Mouse (Mus musculus): ENCODE measurements at regions not wholly inside any gene's neighbourhood (a gene's known extent, or its start where the extent isn't known, plus 50 kb on each side); places are given as distances from the start of the nearest gene placed in this dataset.

- DNase-seq = no peak
- Histone ChIP-seq H3K4me3 (replicated peaks; ENCODE audit: extremely low read depth, low read depth, low read length) (no peak overlapping the region), H3K4me1 (ENCODE audit: control insufficient read depth, insufficient read depth, low read length) (peaks cover 37% of the 10 kb centered on the region)
- TF ChIP-seq POLR2A (IDR thresholded peaks at IDR 0.05; ENCODE audit: borderline replicate concordance, extremely low read depth, low read depth, low read length) (no peak), CTCF (IDR thresholded peaks at IDR 0.05; ENCODE audit: insufficient read depth, low read length) (no peak)
- WGBS = 56% methylated on average over 5 of the region's 5 CpGs
Observed at GRCm38 (mm10) chr6:31107916-31108685, 149.2 kb upstream of the Klf14 start.

GRCm38 (mm10) chr6:31109604-31110003 is 150.7 kb upstream of the Klf14 start:
- WGBS = 76% methylated on average over 4 of the region's 4 CpGs
- no peak overlapping the region for H3K4me3 ChIP-seq (replicated peaks; ENCODE audit: extremely low read depth, low read depth, low read length)
- H3K4me1 ChIP-seq (ENCODE audit: control insufficient read depth, insufficient read depth, low read length) = peaks cover 46% of the 10 kb centered on the region
- TF ChIP-seq POLR2A (IDR thresholded peaks at IDR 0.05; ENCODE audit: borderline replicate concordance, extremely low read depth, low read depth, low read length) (no peak), CTCF (IDR thresholded peaks at IDR 0.05; ENCODE audit: insufficient read depth, low read length) (no peak)
- no peak for DNase-seq

GRCm38 (mm10) chr6:31112293-31113077 is 153.6 kb upstream of the Klf14 start:
- Histone ChIP-seq H3K4me1 (ENCODE audit: control insufficient read depth, insufficient read depth, low read length) (peaks cover 55% of the 10 kb centered on the region), H3K4me3 (replicated peaks; ENCODE audit: extremely low read depth, low read depth, low read length) (no peak overlapping the region)
- WGBS = 34% methylated on average over 13 of the region's 13 CpGs
- TF ChIP-seq CTCF (IDR thresholded peaks at IDR 0.05; ENCODE audit: insufficient read depth, low read length) (no peak), POLR2A (IDR thresholded peaks at IDR 0.05; ENCODE audit: borderline replicate concordance, extremely low read depth, low read depth, low read length) (no peak)
- no peak for DNase-seq

- 49% methylated on average over 21 of the region's 21 CpGs for WGBS
- TF ChIP-seq POLR2A (IDR thresholded peaks at IDR 0.05; ENCODE audit: borderline replicate concordance, extremely low read depth, low read depth, low read length) (peak; percentile 62; the same call in 1 of the 2 replicates), CTCF (IDR thresholded peaks at IDR 0.05; ENCODE audit: insufficient read depth, low read length) (no peak)
- Histone ChIP-seq H3K4me3 (replicated peaks; ENCODE audit: extremely low read depth, low read depth, low read length) (peak overlapping the region; percentile 63), H3K4me1 (ENCODE audit: control insufficient read depth, insufficient read depth, low read length) (peaks cover 44% of the 10 kb centered on the region)
- DNase-seq = no peak
Observed at GRCm38 (mm10) chr6:31113558-31114326, 154.9 kb upstream of the Klf14 start.

- no peak for DNase-seq
- WGBS = 19% methylated on average over 19 of the region's 19 CpGs
Observed at GRCm38 (mm10) chr6:31114336-31115335, 155.8 kb upstream of the Klf14 start.

GRCm38 (mm10) chr6:31115566-31115965 is 156.7 kb upstream of the Klf14 start:
- TF ChIP-seq CTCF (IDR thresholded peaks at IDR 0.05; ENCODE audit: insufficient read depth, low read length) (no peak), POLR2A (IDR thresholded peaks at IDR 0.05; ENCODE audit: borderline replicate concordance, extremely low read depth, low read depth, low read length) (no peak)
- Histone ChIP-seq H3K4me3 (replicated peaks; ENCODE audit: extremely low read depth, low read depth, low read length) (peak overlapping the region; percentile 2), H3K4me1 (ENCODE audit: control insufficient read depth, insufficient read depth, low read length) (peaks cover 42% of the 10 kb centered on the region)
- 42% methylated on average over 4 of the region's 4 CpGs for WGBS
- no peak for DNase-seq

More at GRCm38 (mm10) chr6:31114336-31115335, 155.8 kb upstream of the Klf14 start:
- peak; percentile 16; the same call in 1 of the 2 replicates for TF ChIP-seq POLR2A (IDR thresholded peaks at IDR 0.05; ENCODE audit: borderline replicate concordance, extremely low read depth, low read depth, low read length)
- no peak for TF ChIP-seq CTCF (IDR thresholded peaks at IDR 0.05; ENCODE audit: insufficient read depth, low read length)
- H3K4me1 ChIP-seq (ENCODE audit: control insufficient read depth, insufficient read depth, low read length) = peaks cover 42% of the 10 kb centered on the region
- H3K4me3 ChIP-seq (replicated peaks; ENCODE audit: extremely low read depth, low read depth, low read length) = peak overlapping the region; percentile 63

GRCm38 (mm10) chr6:31116365-31116764 is 157.5 kb upstream of the Klf14 start:
- DNase-seq = no peak
- 41% methylated on average over 6 of the region's 6 CpGs for WGBS
- TF ChIP-seq CTCF (IDR thresholded peaks at IDR 0.05; ENCODE audit: insufficient read depth, low read length) (no peak), POLR2A (IDR thresholded peaks at IDR 0.05; ENCODE audit: borderline replicate concordance, extremely low read depth, low read depth, low read length) (no peak)
- H3K4me3 ChIP-seq (replicated peaks; ENCODE audit: extremely low read depth, low read depth, low read length) = no peak overlapping the region
- H3K4me1 ChIP-seq (ENCODE audit: control insufficient read depth, insufficient read depth, low read length) = peaks cover 41% of the 10 kb centered on the region

- no peak for DNase-seq
- H3K4me1 ChIP-seq (ENCODE audit: control insufficient read depth, insufficient read depth, low read length) = peaks cover 31% of the 10 kb centered on the region
- TF ChIP-seq POLR2A (IDR thresholded peaks at IDR 0.05; ENCODE audit: borderline replicate concordance, extremely low read depth, low read depth, low read length) = no peak
- no peak for TF ChIP-seq CTCF (IDR thresholded peaks at IDR 0.05; ENCODE audit: insufficient read depth, low read length)
- no peak overlapping the region for H3K4me3 ChIP-seq (replicated peaks; ENCODE audit: extremely low read depth, low read depth, low read length)
- WGBS = 91% methylated on average over 12 of the region's 12 CpGs
Observed at GRCm38 (mm10) chr6:31117666-31118065, 158.8 kb upstream of the Klf14 start.

Measured in lung, adult 2 months (tissue).